19 mouse cellular contexts compared by ENCODE assay signal in genomic region chr16:75104894-75105293, GRCm38 (mm10).
DNase-seq lines count a peak whose midpoint lies in the region; ATAC-seq and TF ChIP-seq lines count a peak whose summit lies in the region.
"Had no signal": no experiment of that assay in that cellular context is flagged by ENCODE, and none has a peak within 500 bp of the region (broad histone marks: within the 10 kb centered on the region; RNA-seq: fewer than 3 reads in every experiment).

No protein-coding gene starts in this region.

- no peak for TF ChIP-seq POLR2A in brain, embryonic 14.5 days (IDR thresholded peaks at IDR 0.05; ENCODE audit: borderline replicate concordance, extremely low read depth, insufficient read depth, insufficient read length, poor library complexity, severe bottlenecking)

- DNase-seq in embryo, embryonic 10 days (ENCODE audit: low spot score): peak; percentile 43
- DNase-seq in embryo, embryonic 9.5 days (ENCODE audit: extremely low spot score): no peak
- peak; percentile 74 for DNase-seq in brain, embryonic 14.5 days (ENCODE audit: low read depth)
- DNase-seq in forelimb bud, embryonic 11.5 days (ENCODE audit: low read depth, low spot score): peak; percentile 11
- no peak for DNase-seq in cerebellum, adult 9-11 months
- no peak for DNase-seq in cerebellum, adult 18-20 months
- DNase-seq: adrenal gland, postnatal 10 days; cerebellum, adult 9-10 months; gastrocnemius, postnatal 10 days; heart, adult 18-20 months; kidney, adult 9 months; kidney, postnatal 4 days; thymus, postnatal 4 days had no signal

- H3K9me3 ChIP-seq in midbrain, embryonic 12.5 days: no peaks in the 10 kb centered on the region
- no peaks in the 10 kb centered on the region for H3K9me3 ChIP-seq in midbrain, embryonic 16.5 days (replicated peaks; ENCODE audit: control insufficient read depth, low read length, poor library complexity, severe bottlenecking)
- H3K9me3 ChIP-seq: limb, embryonic 13.5 days had no signal

- no peaks in the 10 kb centered on the region for H3K27me3 ChIP-seq in midbrain, embryonic 12.5 days
- no peaks in the 10 kb centered on the region for H3K27me3 ChIP-seq in midbrain, embryonic 16.5 days (ENCODE audit: control insufficient read depth, insufficient read depth, low read depth, low read length)
- H3K27me3 ChIP-seq: CH12.LX; limb, embryonic 13.5 days had no signal

- no peak overlapping the region for H3K9ac ChIP-seq in midbrain, embryonic 12.5 days (replicated peaks)
- H3K9ac ChIP-seq in midbrain, embryonic 16.5 days (ENCODE audit: low read depth, low read length): no peak overlapping the region
- H3K9ac ChIP-seq: limb, embryonic 13.5 days; liver, embryonic 14.5 days had no signal

- 67% methylated on average over 6 of the region's 6 CpGs for WGBS in midbrain, embryonic 12.5 days
- WGBS in midbrain, embryonic 16.5 days: 44% methylated on average over 6 of the region's 6 CpGs

- no peak overlapping the region for H3K4me2 ChIP-seq in midbrain, embryonic 12.5 days (replicated peaks)
- H3K4me2 ChIP-seq in midbrain, embryonic 16.5 days (ENCODE audit: low read length): no peak overlapping the region
- H3K4me2 ChIP-seq: limb, embryonic 13.5 days had no signal

- no peaks in the 10 kb centered on the region for H3K36me3 ChIP-seq in midbrain, embryonic 12.5 days
- no peaks in the 10 kb centered on the region for H3K36me3 ChIP-seq in midbrain, embryonic 16.5 days (ENCODE audit: control insufficient read depth, insufficient read depth, low read length)
- H3K36me3 ChIP-seq: limb, embryonic 13.5 days had no signal

- H3K4me3 ChIP-seq in midbrain, embryonic 12.5 days: no peak overlapping the region
- no peak overlapping the region for H3K4me3 ChIP-seq in midbrain, embryonic 16.5 days (ENCODE audit: low read depth, low read length)
- H3K4me3 ChIP-seq: erythroblast, embryonic 14.5 days; limb, embryonic 13.5 days had no signal

- no peak overlapping the region for H3K27ac ChIP-seq in midbrain, embryonic 12.5 days (replicated peaks)
- no peak overlapping the region for H3K27ac ChIP-seq in midbrain, embryonic 16.5 days (ENCODE audit: low read length)
- H3K27ac ChIP-seq: limb, embryonic 13.5 days; liver, embryonic 14.5 days had no signal

- ATAC-seq in midbrain, embryonic 12.5 days (ENCODE audit: low FRiP score, low read depth): 0 out of 2 replicates have a peak, but pooled peaks have one; percentile 47
- no peak for ATAC-seq in midbrain, embryonic 16.5 days

- TF ChIP-seq CTCF in brain, embryonic 14.5 days (IDR thresholded peaks at IDR 0.05; ENCODE audit: borderline replicate concordance, extremely low read depth, insufficient read depth, insufficient read length): no peak

- H3K4me1 ChIP-seq in midbrain, embryonic 12.5 days: no peaks in the 10 kb centered on the region
- H3K4me1 ChIP-seq in midbrain, embryonic 16.5 days (ENCODE audit: control insufficient read depth, insufficient read depth, low read length): no peaks in the 10 kb centered on the region
- H3K4me1 ChIP-seq: limb, embryonic 13.5 days had no signal

Comparison
In these comparisons a context has a peak if more than half of its experiments do, and no peak if none do; other contexts are left out.
1. DNase-seq: peak in embryo, embryonic 10 days (single experiment), brain, embryonic 14.5 days (single experiment) and forelimb bud, embryonic 11.5 days (single experiment); none in embryo, embryonic 9.5 days (single experiment), cerebellum, adult 9-11 months (single experiment) and cerebellum, adult 18-20 months (0 of 2).